Mouse (Mus musculus) lung, postnatal 0 days (tissue): ENCODE results near the gene Paics.

Experiments
- CTCF ChIP-seq: IDR thresholded peaks from 2 replicates; pipeline ENCODE4 v1.5.1; 2016; ENCODE audit warnings: antibody characterized with exemption, mild to moderate bottlenecking
- EP300 ChIP-seq: IDR thresholded peaks from 2 replicates; pipeline ENCODE4 v1.6.1; 2016; ENCODE audit warnings: antibody characterized with exemption, mild to moderate bottlenecking, control low read depth

DNA sequence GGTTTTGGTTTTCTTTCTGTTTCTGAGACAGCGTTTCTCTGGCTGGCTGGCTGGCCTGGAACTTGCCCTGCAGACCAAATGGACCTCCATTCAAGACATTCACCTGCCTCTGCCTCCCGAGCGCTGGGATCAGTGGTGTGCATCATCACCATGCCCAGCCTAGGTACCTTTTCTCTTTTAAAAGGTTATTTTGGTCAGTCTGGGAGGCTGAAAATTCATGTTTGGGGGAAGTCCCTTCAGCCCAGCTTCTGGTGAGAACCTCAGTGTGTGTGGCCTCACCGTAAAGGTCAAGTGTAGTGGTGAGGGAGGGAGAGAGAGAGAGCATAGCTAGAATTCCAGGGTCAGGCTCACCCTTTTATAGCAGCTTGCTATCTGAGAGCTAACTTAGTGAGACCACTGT is 3.3 kb upstream of the Paics start:
- TF ChIP-seq EP300, result no peak
- TF ChIP-seq CTCF, result no peak
